Mouse (Mus musculus) kidney, adult 10 weeks (tissue): Measurements from ENCODE around the gene Gspt2. TPM values are rescaled to one million over a fixed set of nuclear protein-coding genes. Genes with fewer than 3 reads are reported as not detected.

Experiments used
- polyA plus RNA-seq: library from polyadenylated mRNA; stranded (reverse); fragments of 350-450 nt; fragmentation: Illumina TruSeq; extraction: RNeasy Lipid Tissue Mini Kit (QIAGEN cat#74804); gene quantifications from one replicate; pipeline ENCODE4 v1.2.3, GENCODE M21; 2014; ENCODE audit warnings: low read depth, low replicate concordance

The Gspt2 gene
- 5.3 TPM for polyA plus RNA-seq

DNA sequence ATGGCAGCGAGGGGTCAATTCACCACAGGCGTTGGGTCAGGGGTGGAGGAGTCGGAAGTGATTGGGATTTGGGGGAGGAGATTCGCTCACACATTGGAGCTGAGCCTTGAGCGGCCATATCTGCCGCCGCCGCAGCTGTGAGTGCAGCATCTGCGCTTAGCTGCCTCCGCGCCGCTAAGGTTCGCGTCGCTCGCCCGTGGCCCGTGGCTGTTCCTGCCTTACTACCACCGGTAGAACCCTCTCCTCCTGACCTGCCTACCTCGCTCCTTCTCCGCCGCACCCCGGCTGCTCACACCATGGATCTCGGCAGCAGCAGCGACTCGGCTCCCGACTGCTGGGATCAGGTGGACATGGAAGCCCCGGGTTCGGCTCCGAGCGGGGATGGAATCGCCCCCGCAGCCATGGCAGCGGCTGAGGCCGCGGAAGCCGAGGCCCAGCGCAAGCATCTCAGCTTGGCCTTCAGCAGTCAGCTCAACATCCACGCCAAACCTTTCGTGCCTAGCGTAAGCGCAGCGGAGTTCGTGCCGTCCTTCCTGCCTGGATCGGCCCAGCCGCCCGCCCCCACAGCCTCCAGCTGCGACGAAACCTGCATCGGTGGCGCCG is at the start of gene Gspt2:
Gene Gspt2, plus strand, starts transcription at position 109 of the 603 bp plus-strand sequence.

Other genes with a start within 250 kb of the Gspt2 start
- gene Maged1, start 93.9 kb upstream of the Gspt2 start, polyA plus RNA-seq = 33.1 TPM
- gene Zxdb, start 88.5 kb downstream of the Gspt2 start, polyA plus RNA-seq = 8.7 TPM